Mouse (Mus musculus): ENCODE measurements around the gene Zfp260.
A peak's percentile ranks its signal among the peaks of the same experiment; 100 is the strongest.

Zfp260 gene

DNA sequence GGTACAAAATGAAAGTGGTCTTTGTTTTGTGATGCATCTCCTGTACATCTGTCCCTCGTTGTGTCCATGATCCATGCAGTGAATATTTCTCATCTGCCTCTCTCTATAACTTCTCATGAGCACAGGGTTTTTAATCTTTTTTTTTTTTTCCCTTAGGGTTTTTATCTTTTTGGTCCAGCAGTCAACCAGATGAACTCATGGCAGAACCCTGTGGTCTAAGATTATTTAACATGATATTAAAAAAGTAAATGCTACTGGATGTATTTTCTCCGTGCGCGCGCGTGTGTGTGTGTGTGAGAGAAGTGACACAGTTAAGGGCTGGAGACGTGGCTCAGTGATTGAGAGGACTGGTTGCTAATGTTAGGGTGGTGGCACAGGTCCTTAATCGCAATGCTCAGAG lies 35.3 kb downstream of the Zfp260 start:
- DNase-seq, result no peak

DNA sequence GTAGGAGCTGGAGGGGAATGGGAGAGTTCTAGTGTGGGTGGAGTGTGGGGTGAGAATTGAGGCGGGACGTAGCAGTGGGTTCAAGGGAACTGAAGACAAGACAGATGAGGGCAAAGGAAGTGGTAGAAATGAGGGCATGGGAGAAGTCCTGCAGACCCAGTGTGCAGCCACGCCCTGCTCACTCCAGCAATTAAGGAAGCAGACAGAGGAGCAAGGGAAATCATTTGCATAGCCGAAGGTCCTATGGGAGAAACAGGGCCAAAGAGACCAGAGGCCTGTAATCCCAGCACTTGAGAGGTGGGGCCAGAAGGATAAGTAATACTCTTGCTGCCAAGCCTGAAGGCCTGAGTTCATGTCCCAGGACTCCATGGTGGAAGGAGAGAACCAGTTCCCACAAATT lies 37.8 kb downstream of the Zfp260 start:
- DNase-seq, result no peak

DNA sequence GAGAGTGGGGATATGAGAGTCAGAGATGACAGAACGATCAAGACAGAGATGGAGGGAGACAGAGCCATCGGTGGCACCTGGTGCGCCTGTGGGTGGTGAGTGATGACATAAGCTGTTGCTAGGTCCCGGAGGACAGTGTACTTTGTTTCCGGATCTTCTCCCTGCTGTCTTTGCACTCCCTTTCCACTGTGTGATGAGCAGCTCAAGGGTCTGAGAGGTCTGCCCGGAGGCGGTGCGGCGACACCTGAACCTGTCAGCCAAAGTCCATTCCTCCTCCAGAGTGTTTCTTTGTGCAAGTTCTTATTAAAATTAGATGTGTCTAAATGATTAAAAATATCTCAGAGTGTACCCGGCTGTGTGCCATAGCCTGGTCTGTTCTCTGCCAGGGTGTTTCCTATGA lies 42.2 kb downstream of the Zfp260 start:
- DNase-seq, result no peak

DNA sequence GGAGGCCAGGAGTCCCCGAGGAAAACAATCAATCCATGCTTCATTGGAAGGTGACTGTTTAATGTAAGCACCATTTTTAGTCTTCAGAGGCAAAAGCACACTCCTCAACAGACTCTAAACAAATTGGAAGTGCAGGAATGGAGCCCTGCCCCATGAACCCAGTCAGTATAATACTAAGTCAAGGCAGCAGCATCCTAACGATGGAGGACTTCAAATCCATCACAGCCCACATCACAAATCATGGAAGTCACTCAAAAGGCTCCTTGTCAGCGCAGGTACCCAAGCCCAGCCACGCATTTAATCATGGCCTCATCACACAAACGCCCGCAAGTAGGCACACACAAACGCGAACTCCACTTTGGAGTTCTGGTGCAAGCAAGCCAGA lies 48.6 kb downstream of the Zfp260 start:
- DNase-seq, result no peak

DNA sequence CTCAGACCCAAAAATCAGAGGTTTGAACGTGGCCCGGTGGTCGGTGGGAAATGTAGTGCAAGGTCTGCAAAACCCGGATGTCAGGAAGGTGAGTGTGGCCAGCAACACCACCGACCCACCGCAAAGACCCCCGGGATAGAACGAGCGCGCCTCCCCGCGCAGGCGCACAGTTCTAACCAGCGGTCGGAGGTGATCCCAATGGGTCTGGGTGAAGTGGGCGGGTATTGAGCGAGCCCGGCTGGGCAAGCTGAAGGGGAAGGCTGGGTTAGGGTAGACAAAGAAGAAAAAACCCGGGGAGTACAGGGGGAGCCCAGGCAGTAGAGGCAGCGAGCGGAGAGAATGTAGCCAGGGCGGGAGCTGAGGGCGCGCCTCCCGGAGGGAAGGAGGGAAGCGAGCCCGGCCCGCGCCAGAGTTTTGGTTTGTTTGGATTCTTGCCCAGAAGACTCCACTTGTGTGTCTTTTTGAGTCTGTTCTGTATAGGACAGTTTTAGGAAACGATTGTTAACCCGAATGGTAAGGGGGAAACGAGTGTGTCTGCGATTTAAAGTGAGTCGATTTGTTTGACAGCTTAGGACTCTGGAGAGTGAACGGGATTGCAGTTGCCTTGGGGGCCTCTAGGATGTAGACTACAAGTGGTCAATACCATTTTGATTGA lies 49.1 kb downstream of the Zfp260 start:
- DNase-seq, result peak; percentile 72

DNA sequence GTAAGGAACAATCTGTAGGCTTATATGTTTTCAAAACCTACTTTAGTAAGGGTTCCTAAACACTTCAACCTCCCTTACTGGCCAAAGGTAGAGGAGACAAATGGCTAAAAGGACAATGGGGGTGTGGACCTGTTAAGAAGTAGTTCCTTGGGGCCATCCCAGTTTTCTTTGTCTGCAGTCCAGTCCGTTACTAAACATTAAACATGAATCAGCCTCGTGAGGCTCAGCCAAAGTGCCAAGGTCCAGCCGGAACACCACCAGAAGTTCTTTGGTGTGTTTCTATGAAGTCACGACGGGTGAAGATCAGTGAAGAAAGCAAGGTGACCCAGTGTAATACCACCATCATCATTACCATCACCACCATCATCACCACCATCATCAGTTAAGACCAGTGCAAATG lies 52.4 kb downstream of the Zfp260 start:
- DNase-seq, result no peak

DNA sequence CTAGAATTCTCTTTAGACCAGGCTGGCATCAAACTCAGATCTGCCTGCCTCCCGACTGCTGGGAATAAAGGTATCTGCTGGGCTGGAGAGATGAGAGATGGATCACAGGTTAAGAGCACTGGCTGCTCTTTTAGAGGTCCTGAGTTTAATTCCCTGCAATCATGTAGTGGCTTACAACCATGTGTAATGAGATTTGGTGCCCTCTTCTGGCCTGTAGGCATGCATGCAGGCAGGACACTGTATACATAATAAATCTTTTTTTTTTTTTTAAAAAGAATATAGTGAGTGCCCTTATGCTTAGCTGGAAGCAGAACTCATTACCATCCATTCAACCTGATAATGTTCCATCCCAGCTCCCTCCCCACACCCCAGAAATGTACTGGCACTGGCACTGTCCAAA lies 59.5 kb downstream of the Zfp260 start:
- DNase-seq, result no peak

DNA sequence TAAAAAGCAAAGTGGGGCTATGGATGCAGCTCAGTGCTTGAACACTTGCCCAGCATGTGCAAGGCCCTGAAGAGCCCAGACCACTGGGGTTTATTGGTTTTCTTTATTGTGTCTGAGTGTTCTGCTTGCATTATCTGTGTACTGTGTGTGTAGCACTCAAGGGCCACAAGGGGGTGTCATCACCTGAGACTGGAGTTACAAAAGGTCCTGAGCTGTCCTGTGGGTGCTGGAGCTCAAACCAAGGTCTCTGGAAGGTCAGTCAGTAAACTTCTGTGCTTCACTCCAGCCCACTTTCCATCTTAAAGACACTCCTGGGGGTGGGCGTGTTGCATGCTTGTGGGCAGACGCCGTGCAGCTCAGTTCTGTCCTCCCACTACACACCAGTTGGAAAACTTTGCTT lies 60.9 kb downstream of the Zfp260 start:
- DNase-seq, result no peak

All from right cerebral cortex, adult 18-20 months (tissue).